Mouse (Mus musculus) embryonic facial prominence, embryonic 14.5 days (tissue): Measurements from ENCODE around the gene Dcaf6. TPM values are rescaled to one million over a fixed set of nuclear protein-coding genes. Genes with fewer than 3 reads are reported as not detected.
"Not testable (repeated sequence)": the region's sequence is repeated elsewhere in the genome, so short reads cannot be mapped to it uniquely, and the experiment has no call there.

Source experiments
- ATAC-seq: fragments of 200-750 bp; cut with Nextera tagmentation; 2 replicates; pipeline ENCODE4 v1.8.0; 2017; ENCODE audit warnings: low read depth, moderate number of reproducible peaks, moderate TSS enrichment
- DNase-seq: peaks from one replicate; pipeline ENCODE4 v3.0.0-alpha.2; 2015; ENCODE audit warnings: low spot score
- H3K27ac ChIP-seq: fragments of 300-500 bp; sonication (generic); replicated peaks from 2 replicates; pipeline ENCODE4 v1.5.1; 2014; ENCODE audit warnings: low read depth, mild to moderate bottlenecking, low read length, moderate library complexity
- H3K27me3 ChIP-seq: fragments of 300-500 bp; sonication (generic); replicated peaks from 2 replicates; pipeline ENCODE4 v1.6.1; 2014; ENCODE audit warnings: low read length; ENCODE audit not compliant: control insufficient read depth, insufficient read depth
- H3K36me3 ChIP-seq: fragments of 300-500 bp; sonication (generic); 2 replicates; pipeline ENCODE4 v1.6.1; 2014; ENCODE audit warnings: low read length, mixed read lengths; ENCODE audit not compliant: control insufficient read depth, insufficient read depth
- H3K4me1 ChIP-seq: fragments of 300-500 bp; sonication (generic); 2 replicates; pipeline ENCODE4 v1.6.1; 2014; ENCODE audit warnings: antibody characterized with exemption, low read length; ENCODE audit not compliant: control insufficient read depth, insufficient read depth
- H3K4me2 ChIP-seq: fragments of 300-500 bp; sonication (generic); 2 replicates; pipeline ENCODE4 v1.6.1; 2014; ENCODE audit warnings: low read depth, mild to moderate bottlenecking, low read length, moderate library complexity, mixed read lengths
- H3K4me3 ChIP-seq: fragments of 300-500 bp; sonication (generic); 2 replicates; pipeline ENCODE4 v1.5.1; 2014; ENCODE audit warnings: low read depth, mild to moderate bottlenecking, low read length
- H3K9ac ChIP-seq: fragments of 300-500 bp; sonication (generic); 2 replicates; pipeline ENCODE4 v1.6.1; 2014; ENCODE audit warnings: low read depth, mild to moderate bottlenecking, low read length, moderate library complexity, mixed read lengths
- H3K9me3 ChIP-seq: fragments of 300-500 bp; sonication (generic); 2 replicates; pipeline ENCODE4 v1.6.1; 2016; ENCODE audit warnings: low read length; ENCODE audit not compliant: control insufficient read depth
- WGBS: fragments of 180-500 bp; shearing (Covaris S2); extraction: QIAGEN DNeasy Blood & Tissue Kit; methylation state at CpG from one replicate; pipeline ENCODE4 v1.1.7; 2014; 5-methylcytosine and 5-hydroxymethylcytosine counted together
- polyA plus RNA-seq: library from polyadenylated mRNA; unstranded; fragments of >200 nt; fragmentation: Nextera tagmentation; extraction: Ambion mirVana; gene quantifications from 2 replicates; pipeline ENCODE4 v1.2.1, GENCODE M21; 2014

Gene Dcaf6
- polyA plus RNA-seq, 1 experiment from 2014 or later = 20.9 TPM

GRCm38 (mm10) chr1:165348627-165349026, 111.6 kb downstream of the Dcaf6 start:
- no peaks in the 10 kb centered on the region for H3K27me3 ChIP-seq
- no peak overlapping the region for H3K4me3 ChIP-seq
- DNase-seq = no peak
- no peak overlapping the region for H3K9ac ChIP-seq
- no peak overlapping the region for H3K4me2 ChIP-seq
- no peak overlapping the region for H3K27ac ChIP-seq
- H3K36me3 ChIP-seq = peaks cover 21% of the 10 kb centered on the region
- no peaks in the 10 kb centered on the region for H3K4me1 ChIP-seq
- no peaks in the 10 kb centered on the region for H3K9me3 ChIP-seq
- no peak for ATAC-seq

DNA sequence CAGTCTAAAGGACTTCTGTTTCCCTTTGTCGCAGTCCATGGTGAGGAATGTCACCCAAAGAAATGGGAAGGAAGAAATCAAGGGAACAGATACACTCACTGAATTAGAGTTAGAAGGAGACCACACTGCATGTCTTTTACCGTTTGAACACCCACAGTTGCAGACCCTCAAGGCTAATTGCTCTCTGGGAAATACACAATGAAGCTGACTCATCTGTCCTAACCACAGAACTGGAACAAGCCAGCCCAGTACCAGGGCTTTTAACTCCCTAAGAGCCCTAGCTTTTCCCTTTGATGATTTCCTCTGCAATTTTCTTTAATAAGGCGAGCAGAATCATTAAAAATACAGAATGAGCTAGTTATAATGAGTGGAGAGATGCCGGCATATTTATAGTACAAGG, 115.8 kb downstream of the Dcaf6 start:
- Histone ChIP-seq H3K36me3 (no peaks in the 10 kb centered on the region), H3K27ac (no peak overlapping the region), H3K4me1 (no peaks in the 10 kb centered on the region), H3K4me3 (no peak overlapping the region), H3K4me2 (no peak overlapping the region), H3K9me3 (no peaks in the 10 kb centered on the region), H3K9ac (no peak overlapping the region), H3K27me3 (no peaks in the 10 kb centered on the region)
- 40% methylated on average over 4 of the region's 4 CpGs for WGBS
- ATAC-seq = peak; percentile 83
- DNase-seq = peak; percentile 61

- DNase-seq = peak; percentile 21
- H3K4me2 ChIP-seq = no peak overlapping the region
- no peaks in the 10 kb centered on the region for H3K27me3 ChIP-seq
- no peaks in the 10 kb centered on the region for H3K9me3 ChIP-seq
- no peak overlapping the region for H3K27ac ChIP-seq
- H3K9ac ChIP-seq = no peak overlapping the region
- H3K36me3 ChIP-seq = peaks cover 10% of the 10 kb centered on the region
- no peak overlapping the region for H3K4me3 ChIP-seq
- WGBS = 68% methylated on average over 7 of the region's 7 CpGs
- ATAC-seq = peak; percentile 79; the same call in 1 of the 2 replicates
- H3K4me1 ChIP-seq = no peaks in the 10 kb centered on the region
Measured at GRCm38 (mm10) chr1:165342126-165342525, 118.1 kb downstream of the Dcaf6 start.

DNA sequence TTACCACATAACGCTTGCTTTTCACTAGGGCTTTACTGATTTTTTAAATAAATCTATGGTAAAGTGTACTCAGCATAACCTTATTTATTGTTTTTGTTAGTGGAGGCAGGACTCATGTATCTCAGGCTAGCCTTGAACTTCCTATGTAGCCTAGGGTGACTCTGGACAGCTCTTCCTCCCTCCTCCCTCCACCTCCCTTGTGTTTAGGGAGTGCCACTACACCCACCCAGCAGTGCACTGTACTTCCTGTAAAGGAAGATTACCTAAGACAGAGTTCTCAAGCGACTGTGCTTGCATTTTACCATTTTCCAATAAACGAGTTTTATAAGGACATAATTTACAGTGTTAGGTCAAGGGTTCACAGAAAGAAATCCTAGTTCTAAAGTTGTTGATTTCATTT, 127.5 kb downstream of the Dcaf6 start:
- Histone ChIP-seq H3K4me1 (no peaks in the 10 kb centered on the region), H3K9me3 (no peaks in the 10 kb centered on the region), H3K4me2 (no peak overlapping the region), H3K27ac (no peak overlapping the region), H3K9ac (no peak overlapping the region), H3K27me3 (no peaks in the 10 kb centered on the region), H3K4me3 (no peak overlapping the region), H3K36me3 (peaks cover 10% of the 10 kb centered on the region)
- DNase-seq (no peak), ATAC-seq (no peak)
- 83% methylated on average over 3 of the region's 3 CpGs for WGBS

GRCm38 (mm10) chr1:165330859-165331258, 129.4 kb downstream of the Dcaf6 start:
- ATAC-seq (no peak), DNase-seq (no peak)
- Histone ChIP-seq H3K27me3 (no peaks in the 10 kb centered on the region), H3K9ac (no peak overlapping the region), H3K36me3 (peaks cover 6% of the 10 kb centered on the region; the same call in 1 of the 2 replicates), H3K4me3 (no peak overlapping the region), H3K4me1 (no peaks in the 10 kb centered on the region), H3K9me3 (no peaks in the 10 kb centered on the region), H3K27ac (no peak overlapping the region), H3K4me2 (no peak overlapping the region)

DNA sequence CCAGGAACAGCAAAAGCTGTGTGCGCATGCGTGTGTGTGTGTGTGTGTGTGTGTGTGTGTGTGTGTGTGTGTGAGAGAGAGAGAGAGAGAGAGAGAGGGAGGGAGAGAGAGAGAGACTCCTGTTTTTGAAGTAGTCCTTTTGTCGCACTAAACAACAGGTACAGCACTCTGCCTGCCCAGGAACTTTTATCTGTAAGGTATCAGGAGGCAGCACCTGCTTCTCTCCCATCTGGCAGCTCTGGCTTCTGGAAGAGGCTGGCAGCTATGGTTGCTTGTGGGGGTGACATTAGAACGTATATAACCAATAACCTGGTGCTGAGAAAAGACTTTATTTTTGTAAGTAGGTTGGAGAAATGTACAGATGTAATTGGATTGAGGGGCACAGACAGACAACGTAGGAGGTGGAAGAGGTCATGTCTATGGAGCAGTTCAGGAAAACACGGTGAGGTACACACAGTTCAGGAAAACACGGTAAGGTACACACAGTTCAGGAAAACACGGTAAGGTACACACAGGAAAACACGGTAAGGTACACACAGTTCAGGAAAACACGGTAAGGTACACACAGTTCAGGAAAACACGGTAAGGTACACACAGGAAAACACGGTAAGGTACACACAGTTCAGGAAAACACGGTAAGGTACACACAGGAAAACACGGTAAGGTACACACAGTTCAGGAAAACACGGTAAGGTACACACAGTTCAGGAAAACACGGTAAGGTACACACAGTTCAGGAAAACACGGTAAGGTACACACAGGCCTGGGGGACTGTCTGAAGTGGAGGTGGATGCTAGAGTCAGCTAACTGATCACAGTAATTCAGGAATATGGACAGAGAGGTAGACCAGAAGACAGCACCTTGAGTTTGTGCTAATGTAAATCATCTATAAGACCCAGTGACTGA, 131.6 kb downstream of the Dcaf6 start:
- not testable (repeated sequence) for H3K27me3 ChIP-seq, H3K4me3 ChIP-seq, H3K9ac ChIP-seq, H3K4me2 ChIP-seq, ATAC-seq, H3K36me3 ChIP-seq, H3K27ac ChIP-seq, H3K4me1 ChIP-seq, H3K9me3 ChIP-seq, DNase-seq
- WGBS = 91% methylated on average over 17 of the region's 17 CpGs

DNA sequence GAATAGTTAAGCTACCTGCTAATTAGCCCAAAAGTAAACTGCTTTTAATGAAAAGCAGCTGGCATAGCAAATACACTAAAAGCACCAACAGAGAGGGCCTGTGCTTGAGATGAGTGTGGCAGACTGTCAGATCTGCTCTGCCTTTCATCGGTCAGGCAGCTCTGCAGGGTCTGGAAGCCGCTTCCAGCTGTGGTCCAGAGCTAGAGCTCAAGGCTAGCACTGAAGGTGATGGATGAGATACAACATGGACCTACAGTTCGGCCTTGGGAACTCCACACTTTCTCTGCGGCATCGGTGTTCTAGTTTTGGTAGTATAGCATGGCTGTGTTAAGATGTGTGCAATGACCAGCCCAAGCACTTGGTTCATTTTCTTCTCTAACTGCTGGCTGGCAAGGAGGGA, 132.4 kb downstream of the Dcaf6 start:
- DNase-seq = no peak
- Histone ChIP-seq H3K27me3 (no peaks in the 10 kb centered on the region), H3K4me1 (no peaks in the 10 kb centered on the region), H3K4me3 (no peak overlapping the region), H3K4me2 (no peak overlapping the region), H3K27ac (no peak overlapping the region), H3K9me3 (no peaks in the 10 kb centered on the region), H3K36me3 (peaks cover 8% of the 10 kb centered on the region; the same call in 1 of the 2 replicates), H3K9ac (no peak overlapping the region)
- ATAC-seq = no peak
- WGBS = 52% methylated on average over 5 of the region's 5 CpGs

GRCm38 (mm10) chr1:165327370-165327769, 132.9 kb downstream of the Dcaf6 start:
- Histone ChIP-seq H3K4me3 (no peak overlapping the region), H3K36me3 (0 out of 2 replicates have a peak, but pooled peaks cover 8% of the 10 kb centered on the region), H3K27me3 (no peaks in the 10 kb centered on the region), H3K4me2 (no peak overlapping the region), H3K27ac (no peak overlapping the region), H3K4me1 (no peaks in the 10 kb centered on the region), H3K9ac (no peak overlapping the region), H3K9me3 (no peaks in the 10 kb centered on the region)
- DNase-seq (no peak), ATAC-seq (no peak)
- 50% methylated on average over 2 of the region's 2 CpGs for WGBS

- WGBS = 81% methylated on average over 7 of the region's 7 CpGs
- no peak overlapping the region for H3K9ac ChIP-seq
- no peaks in the 10 kb centered on the region for H3K9me3 ChIP-seq
- H3K4me2 ChIP-seq = no peak overlapping the region
- DNase-seq (no peak), ATAC-seq (no peak)
- no peaks in the 10 kb centered on the region for H3K4me1 ChIP-seq
- no peaks in the 10 kb centered on the region for H3K27me3 ChIP-seq
- H3K4me3 ChIP-seq = no peak overlapping the region
- H3K36me3 ChIP-seq = peaks cover 34% of the 10 kb centered on the region
- no peak overlapping the region for H3K27ac ChIP-seq
Measured at GRCm38 (mm10) chr1:165322934-165323333, 137.3 kb downstream of the Dcaf6 start.
